Mouse (Mus musculus): ENCODE data around the gene Lpar6. TPM values are rescaled to one million over a fixed set of nuclear protein-coding genes. Genes with fewer than 3 reads are reported as not detected.

Gene Lpar6
- polyA plus RNA-seq, 1 experiment from 2014 or later: 11.5 TPM

- 60% methylated on average over 3 of the region's 3 CpGs for WGBS
- H3K27me3 ChIP-seq (replicated peaks; ENCODE audit: control insufficient read depth, insufficient read depth, low read length): no peaks in the 10 kb centered on the region
- ATAC-seq (ENCODE audit: low read depth) (peak; percentile 74), DNase-seq (ENCODE audit: low spot score) (peak; percentile 52)
- H3K9me3 ChIP-seq (ENCODE audit: control insufficient read depth, low read length): no peaks in the 10 kb centered on the region
- no peak overlapping the region for H3K4me2 ChIP-seq (ENCODE audit: low read depth, low read length)
- H3K4me3 ChIP-seq (ENCODE audit: low read depth, low read length): no peak overlapping the region
- peaks cover 8% of the 10 kb centered on the region; the same call in 1 of the 2 replicates for H3K4me1 ChIP-seq (ENCODE audit: control insufficient read depth, insufficient read depth, low read length)
- no peak overlapping the region for H3K9ac ChIP-seq (ENCODE audit: low read depth, low read length)
- H3K27ac ChIP-seq (replicated peaks; ENCODE audit: low read depth, low read length): no peak overlapping the region
- no peaks in the 10 kb centered on the region for H3K36me3 ChIP-seq (ENCODE audit: control insufficient read depth, insufficient read depth, low read length)
Observed at GRCm38 (mm10) chr14:73226346-73226745, 11.3 kb upstream of the Lpar6 start.

- H3K27ac ChIP-seq (replicated peaks; ENCODE audit: low read depth, low read length): no peak overlapping the region
- DNase-seq (ENCODE audit: low spot score) (peak; percentile 52), ATAC-seq (ENCODE audit: low read depth) (peak; percentile 72)
- H3K4me1 ChIP-seq (ENCODE audit: control insufficient read depth, insufficient read depth, low read length): peaks cover 13% of the 10 kb centered on the region; the same call in 1 of the 2 replicates
- no peak overlapping the region for H3K4me3 ChIP-seq (ENCODE audit: low read depth, low read length)
- 25% methylated on average over 1 of the region's 1 CpGs for WGBS
- no peak overlapping the region for H3K4me2 ChIP-seq (ENCODE audit: low read depth, low read length)
- no peaks in the 10 kb centered on the region for H3K9me3 ChIP-seq (ENCODE audit: control insufficient read depth, low read length)
- no peaks in the 10 kb centered on the region for H3K36me3 ChIP-seq (ENCODE audit: control insufficient read depth, insufficient read depth, low read length)
- H3K27me3 ChIP-seq (replicated peaks; ENCODE audit: control insufficient read depth, insufficient read depth, low read length): no peaks in the 10 kb centered on the region
- H3K9ac ChIP-seq (ENCODE audit: low read depth, low read length): no peak overlapping the region
Observed at GRCm38 (mm10) chr14:73226849-73227248, 10.8 kb upstream of the Lpar6 start.

- Histone ChIP-seq H3K9ac (ENCODE audit: low read depth, low read length) (no peak overlapping the region), H3K36me3 (ENCODE audit: control insufficient read depth, insufficient read depth, low read length) (no peaks in the 10 kb centered on the region), H3K4me1 (ENCODE audit: control insufficient read depth, insufficient read depth, low read length) (peaks cover 20% of the 10 kb centered on the region), H3K27me3 (replicated peaks; ENCODE audit: control insufficient read depth, insufficient read depth, low read length) (no peaks in the 10 kb centered on the region), H3K9me3 (ENCODE audit: control insufficient read depth, low read length) (peaks cover 3% of the 10 kb centered on the region; the same call in 1 of the 2 replicates), H3K4me3 (ENCODE audit: low read depth, low read length) (no peak overlapping the region), H3K4me2 (ENCODE audit: low read depth, low read length) (no peak overlapping the region), H3K27ac (replicated peaks; ENCODE audit: low read depth, low read length) (peak overlapping the region; percentile 44; the same call in 1 of the 2 replicates)
- ATAC-seq (ENCODE audit: low read depth): peak; percentile 31; the same call in 1 of the 2 replicates
- DNase-seq (ENCODE audit: low spot score): peak; percentile 65
- WGBS: 21% methylated on average over 5 of the region's 5 CpGs
Observed at GRCm38 (mm10) chr14:73231286-73231982, 6.3 kb upstream of the Lpar6 start.

- 17% methylated on average over 2 of the region's 2 CpGs for WGBS
- peak; percentile 48 for DNase-seq (ENCODE audit: low spot score)
- peaks cover 18% of the 10 kb centered on the region for H3K4me1 ChIP-seq (ENCODE audit: control insufficient read depth, insufficient read depth, low read length)
- no peak overlapping the region for H3K4me3 ChIP-seq (ENCODE audit: low read depth, low read length)
- H3K4me2 ChIP-seq (ENCODE audit: low read depth, low read length): no peak overlapping the region
- H3K36me3 ChIP-seq (ENCODE audit: control insufficient read depth, insufficient read depth, low read length): no peaks in the 10 kb centered on the region
- no peak for ATAC-seq (ENCODE audit: low read depth)
- H3K9ac ChIP-seq (ENCODE audit: low read depth, low read length): no peak overlapping the region
- H3K9me3 ChIP-seq (ENCODE audit: control insufficient read depth, low read length): peaks cover 3% of the 10 kb centered on the region; the same call in 1 of the 2 replicates
- H3K27ac ChIP-seq (replicated peaks; ENCODE audit: low read depth, low read length): peak overlapping the region; percentile 46
- no peaks in the 10 kb centered on the region for H3K27me3 ChIP-seq (replicated peaks; ENCODE audit: control insufficient read depth, insufficient read depth, low read length)
Observed at GRCm38 (mm10) chr14:73234468-73235031, 3.1 kb upstream of the Lpar6 start.

- ATAC-seq (ENCODE audit: low read depth): peak; percentile 88
Observed at GRCm38 (mm10) chr14:73238498-73239250, 979 bp downstream of the Lpar6 start.

GRCm38 (mm10) chr14:73239291-73239690 lies 1.6 kb downstream of the Lpar6 start:
- peaks cover 7% of the 10 kb centered on the region for H3K4me1 ChIP-seq (ENCODE audit: control insufficient read depth, insufficient read depth, low read length)
- peaks cover 3% of the 10 kb centered on the region; the same call in 1 of the 2 replicates for H3K9me3 ChIP-seq (ENCODE audit: control insufficient read depth, low read length)
- peak overlapping the region; percentile 71 for H3K4me2 ChIP-seq (ENCODE audit: low read depth, low read length)
- WGBS: under 1% methylated on average over 6 of the region's 6 CpGs
- peak; percentile 66 for DNase-seq (ENCODE audit: low spot score)
- H3K27ac ChIP-seq (replicated peaks; ENCODE audit: low read depth, low read length): peak overlapping the region; percentile 97
- H3K9ac ChIP-seq (ENCODE audit: low read depth, low read length): peak overlapping the region; percentile 85
- no peaks in the 10 kb centered on the region for H3K27me3 ChIP-seq (replicated peaks; ENCODE audit: control insufficient read depth, insufficient read depth, low read length)
- peak overlapping the region; percentile 62 for H3K4me3 ChIP-seq (ENCODE audit: low read depth, low read length)
- peaks cover 12% of the 10 kb centered on the region; the same call in 1 of the 2 replicates for H3K36me3 ChIP-seq (ENCODE audit: control insufficient read depth, insufficient read depth, low read length)
- no peak for ATAC-seq (ENCODE audit: low read depth)

More at GRCm38 (mm10) chr14:73238498-73239250, 979 bp downstream of the Lpar6 start:
- H3K4me1 ChIP-seq (ENCODE audit: control insufficient read depth, insufficient read depth, low read length): peaks cover 9% of the 10 kb centered on the region
- WGBS: under 1% methylated on average over 20 of the region's 20 CpGs
- H3K27me3 ChIP-seq (replicated peaks; ENCODE audit: control insufficient read depth, insufficient read depth, low read length): no peaks in the 10 kb centered on the region
- peak overlapping the region; percentile 85 for H3K9ac ChIP-seq (ENCODE audit: low read depth, low read length)
- peak overlapping the region; percentile 97 for H3K27ac ChIP-seq (replicated peaks; ENCODE audit: low read depth, low read length)
- H3K36me3 ChIP-seq (ENCODE audit: control insufficient read depth, insufficient read depth, low read length): peaks cover 12% of the 10 kb centered on the region; the same call in 1 of the 2 replicates
- H3K4me3 ChIP-seq (ENCODE audit: low read depth, low read length): peak overlapping the region; percentile 62
- peaks cover 3% of the 10 kb centered on the region; the same call in 1 of the 2 replicates for H3K9me3 ChIP-seq (ENCODE audit: control insufficient read depth, low read length)
- peak; percentile 84 for DNase-seq (ENCODE audit: low spot score)
- peak overlapping the region; percentile 71 for H3K4me2 ChIP-seq (ENCODE audit: low read depth, low read length)

GRCm38 (mm10) chr14:73239857-73240256 lies 2.2 kb downstream of the Lpar6 start:
- peaks cover 3% of the 10 kb centered on the region; the same call in 1 of the 2 replicates for H3K9me3 ChIP-seq (ENCODE audit: control insufficient read depth, low read length)
- H3K4me2 ChIP-seq (ENCODE audit: low read depth, low read length): peak overlapping the region; percentile 71
- ATAC-seq (ENCODE audit: low read depth) (no peak), DNase-seq (ENCODE audit: low spot score) (no peak)
- peak overlapping the region; percentile 62; the same call in 1 of the 2 replicates for H3K4me3 ChIP-seq (ENCODE audit: low read depth, low read length)
- no peak overlapping the region for H3K27ac ChIP-seq (replicated peaks; ENCODE audit: low read depth, low read length)
- peaks cover 12% of the 10 kb centered on the region; the same call in 1 of the 2 replicates for H3K36me3 ChIP-seq (ENCODE audit: control insufficient read depth, insufficient read depth, low read length)
- H3K27me3 ChIP-seq (replicated peaks; ENCODE audit: control insufficient read depth, insufficient read depth, low read length): no peaks in the 10 kb centered on the region
- WGBS: 36% methylated on average over 3 of the region's 3 CpGs
- H3K9ac ChIP-seq (ENCODE audit: low read depth, low read length): no peak overlapping the region
- peaks cover 1% of the 10 kb centered on the region; the same call in 1 of the 2 replicates for H3K4me1 ChIP-seq (ENCODE audit: control insufficient read depth, insufficient read depth, low read length)

- ATAC-seq (ENCODE audit: low read depth) (no peak), DNase-seq (ENCODE audit: low spot score) (no peak)
- no peaks in the 10 kb centered on the region for H3K27me3 ChIP-seq (replicated peaks; ENCODE audit: control insufficient read depth, insufficient read depth, low read length)
- no peak overlapping the region for H3K4me2 ChIP-seq (ENCODE audit: low read depth, low read length)
- no peaks in the 10 kb centered on the region for H3K9me3 ChIP-seq (ENCODE audit: control insufficient read depth, low read length)
- H3K4me1 ChIP-seq (ENCODE audit: control insufficient read depth, insufficient read depth, low read length): no peaks in the 10 kb centered on the region
- H3K9ac ChIP-seq (ENCODE audit: low read depth, low read length): no peak overlapping the region
- peaks cover 12% of the 10 kb centered on the region; the same call in 1 of the 2 replicates for H3K36me3 ChIP-seq (ENCODE audit: control insufficient read depth, insufficient read depth, low read length)
- H3K4me3 ChIP-seq (ENCODE audit: low read depth, low read length): no peak overlapping the region
- WGBS: 95% methylated on average over 2 of the region's 2 CpGs
- no peak overlapping the region for H3K27ac ChIP-seq (replicated peaks; ENCODE audit: low read depth, low read length)
Observed at GRCm38 (mm10) chr14:73244061-73244597, 6.4 kb downstream of the Lpar6 start.

Data from embryonic facial prominence, embryonic 14.5 days (tissue).